Mouse (Mus musculus): ENCODE data around the gene Polm.
A peak's percentile ranks its signal among the peaks of the same experiment; 100 is the strongest.

Gene Polm

DNA sequence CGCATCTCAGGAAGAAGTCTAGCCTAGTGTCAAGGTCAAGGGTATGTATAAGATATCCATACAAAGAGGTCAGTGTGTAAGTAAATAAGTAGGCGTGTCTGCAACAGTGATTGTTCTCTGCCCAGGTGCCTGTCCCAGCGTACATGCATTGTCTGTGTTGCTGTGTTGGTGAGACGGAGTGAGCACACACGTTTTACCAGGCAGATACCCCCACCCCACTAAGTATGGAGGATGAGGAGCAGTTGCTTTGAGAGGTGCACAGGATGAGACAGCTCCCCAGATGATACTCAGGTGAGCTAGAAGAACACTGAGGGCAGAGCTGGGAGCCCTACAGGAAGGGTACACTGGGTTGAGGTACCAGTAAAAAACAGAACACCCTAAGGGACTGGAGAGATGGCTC, 33.6 kb downstream of the Polm start:
- no peak for DNase-seq (ENCODE audit: low read depth, low spot score)

DNA sequence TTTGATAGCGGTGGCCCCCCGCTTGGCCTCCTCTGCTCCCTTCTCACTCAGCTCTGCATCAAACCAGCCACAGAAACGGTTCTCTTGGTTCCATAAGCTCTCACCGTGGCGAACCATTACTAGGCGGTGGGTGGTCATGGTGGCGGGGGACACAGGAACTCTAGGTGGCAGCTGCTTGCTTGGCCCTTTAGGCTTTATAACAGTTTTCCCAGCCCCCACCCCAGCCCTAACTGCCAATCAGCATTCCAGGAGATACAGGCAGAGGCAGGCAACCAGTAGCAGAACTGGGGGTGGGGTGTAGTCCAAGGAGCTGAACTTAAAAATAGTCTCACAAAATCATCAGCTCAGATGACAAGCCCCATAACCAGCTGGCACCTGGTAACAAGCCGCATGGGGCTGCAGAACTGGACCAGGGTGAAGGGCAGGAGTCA, 34.2 kb downstream of the Polm start, which contains the start of gene Pgam2:
TSS of gene Pgam2 (minus strand) at position 183 of the 431 bp plus-strand sequence.
- peak; percentile 35 for DNase-seq (ENCODE audit: low read depth, low spot score)

DNA sequence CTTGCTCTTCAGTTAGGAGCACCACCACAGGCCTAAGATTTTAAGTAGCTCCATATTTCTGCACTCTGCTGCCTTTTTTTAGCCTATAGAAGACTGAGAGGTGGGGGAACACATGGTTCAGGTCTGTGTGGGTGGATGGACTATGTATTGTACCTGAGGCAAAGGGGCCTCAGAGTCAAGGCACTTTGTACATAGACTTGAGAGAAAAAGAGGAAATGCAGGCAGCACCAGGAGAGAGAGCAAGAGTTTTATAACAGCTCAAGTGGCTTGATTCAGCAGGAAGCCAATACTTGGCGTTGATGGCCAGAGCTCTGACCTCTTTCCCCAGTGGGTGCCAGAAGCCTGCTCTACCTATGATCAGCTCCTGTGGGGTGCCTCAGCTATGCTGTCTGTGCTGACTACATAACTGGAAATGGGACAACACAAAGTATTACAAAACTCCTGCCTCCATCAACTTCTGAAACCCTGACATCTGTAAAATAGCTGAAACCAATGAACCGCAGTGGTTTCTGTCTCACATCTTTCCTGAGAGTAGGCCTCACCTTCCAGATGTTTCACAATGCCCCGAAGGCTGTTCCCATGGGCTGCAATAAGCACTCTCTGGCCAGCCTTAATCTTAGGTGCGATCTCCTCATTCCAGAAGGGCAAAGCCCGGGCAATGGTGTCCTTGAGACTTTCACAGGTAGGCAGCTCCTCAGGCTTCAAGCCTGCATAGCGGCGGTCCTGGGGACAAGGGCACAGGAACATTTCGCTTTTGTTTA, 35.2 kb downstream of the Polm start:
- no peak for DNase-seq (ENCODE audit: low read depth, low spot score)

DNA sequence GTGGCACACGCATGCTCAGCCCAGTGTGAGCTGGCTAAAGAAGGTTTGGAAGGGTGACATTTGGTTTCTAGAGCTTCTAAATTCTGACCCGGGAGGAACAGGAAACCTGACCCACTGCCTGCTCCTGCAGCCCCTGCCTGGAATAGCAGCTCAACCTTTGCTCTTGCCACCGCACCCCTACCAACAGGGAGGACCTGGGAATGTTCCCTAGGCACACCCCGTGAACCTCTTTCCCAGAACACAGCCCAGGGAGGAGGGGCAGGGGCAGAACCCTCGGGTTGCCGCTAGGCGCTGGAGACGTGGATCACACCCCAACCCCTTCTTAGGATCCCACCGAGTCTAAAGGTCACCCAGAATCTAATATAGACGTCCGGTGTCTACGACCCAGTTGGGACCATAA, 35.8 kb downstream of the Polm start:
- DNase-seq (ENCODE audit: low read depth, low spot score), result no peak

DNA sequence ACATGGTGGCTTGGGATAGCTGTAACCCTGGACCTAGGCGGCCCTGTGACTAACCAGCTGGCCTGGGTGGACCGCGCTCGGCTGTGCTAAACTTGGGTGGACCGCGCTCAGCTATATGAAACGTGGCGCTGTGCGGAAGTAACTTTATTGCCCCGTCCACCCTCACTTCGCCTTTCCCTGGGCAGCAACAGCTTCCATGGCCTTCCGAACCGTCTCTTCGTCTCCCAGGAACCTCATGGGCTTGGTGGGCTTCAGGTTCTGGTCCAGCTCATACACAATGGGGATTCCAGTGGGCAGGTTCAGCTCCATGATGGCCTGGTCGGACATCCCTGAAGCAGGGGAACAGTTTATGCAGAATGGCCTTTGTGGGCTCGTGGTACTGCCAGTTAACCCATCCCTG, 36.3 kb downstream of the Polm start:
- no peak for DNase-seq (ENCODE audit: low read depth, low spot score)

DNA sequence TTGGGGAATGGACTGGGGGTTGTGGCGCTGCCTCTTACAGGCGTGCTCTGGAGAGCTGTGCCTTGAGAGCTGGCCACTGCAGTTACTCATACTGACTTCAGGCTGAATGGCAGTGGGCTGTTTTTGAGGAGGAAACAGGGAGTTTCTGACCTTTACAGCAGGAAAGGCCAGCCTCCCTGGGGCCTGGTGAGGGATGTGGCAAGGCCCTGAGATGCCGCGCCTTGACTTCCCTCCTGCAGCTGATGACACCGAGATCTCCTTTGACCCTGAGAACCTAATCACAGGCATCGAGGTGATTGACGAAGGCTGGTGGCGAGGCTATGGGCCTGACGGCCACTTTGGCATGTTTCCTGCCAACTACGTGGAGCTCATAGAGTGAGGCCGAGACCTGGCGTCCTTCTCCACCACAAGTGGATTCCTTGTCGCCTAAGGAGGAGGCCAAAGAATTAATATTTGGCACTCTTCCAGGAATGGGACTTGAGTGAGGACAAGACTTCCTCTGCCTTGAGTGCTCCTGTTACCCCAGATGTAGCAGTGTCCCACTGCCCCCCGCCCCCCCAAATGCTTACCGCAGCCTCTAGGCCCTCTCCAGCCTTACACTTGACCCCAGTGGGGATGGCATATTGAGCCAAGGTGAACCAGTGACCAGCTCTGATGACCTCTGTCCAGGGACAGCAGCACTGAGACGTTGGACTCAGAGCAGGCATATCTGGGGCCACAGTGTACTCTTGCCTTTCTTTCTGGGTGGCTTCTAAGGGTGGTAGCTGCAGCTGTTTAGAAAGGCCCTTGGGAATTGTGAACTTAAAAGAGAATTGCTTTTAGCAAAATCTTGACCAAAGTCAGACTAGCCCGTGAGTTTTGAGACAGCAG, 38.0 kb downstream of the Polm start:
- no peak for DNase-seq (ENCODE audit: low read depth, low spot score)

DNA sequence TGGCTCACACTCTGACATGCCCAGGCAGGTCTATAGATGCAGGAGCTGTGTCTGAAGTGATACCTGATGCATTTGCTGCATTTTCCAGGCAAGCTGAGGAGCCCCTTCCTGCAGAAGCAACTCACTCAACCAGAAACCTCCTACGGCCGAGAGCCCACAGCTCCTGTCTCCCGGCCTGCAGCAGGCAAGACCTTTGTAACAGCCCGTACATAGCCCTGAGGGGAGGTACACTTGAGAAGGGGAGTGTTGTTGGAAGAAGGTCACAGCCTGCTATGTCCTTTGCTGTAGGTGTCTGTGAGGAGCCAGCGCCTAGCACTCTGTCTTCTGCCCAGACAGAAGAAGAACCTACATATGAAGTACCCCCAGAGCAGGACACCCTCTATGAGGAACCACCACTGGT, 39.9 kb downstream of the Polm start:
- no peak for DNase-seq (ENCODE audit: low read depth, low spot score)

DNA sequence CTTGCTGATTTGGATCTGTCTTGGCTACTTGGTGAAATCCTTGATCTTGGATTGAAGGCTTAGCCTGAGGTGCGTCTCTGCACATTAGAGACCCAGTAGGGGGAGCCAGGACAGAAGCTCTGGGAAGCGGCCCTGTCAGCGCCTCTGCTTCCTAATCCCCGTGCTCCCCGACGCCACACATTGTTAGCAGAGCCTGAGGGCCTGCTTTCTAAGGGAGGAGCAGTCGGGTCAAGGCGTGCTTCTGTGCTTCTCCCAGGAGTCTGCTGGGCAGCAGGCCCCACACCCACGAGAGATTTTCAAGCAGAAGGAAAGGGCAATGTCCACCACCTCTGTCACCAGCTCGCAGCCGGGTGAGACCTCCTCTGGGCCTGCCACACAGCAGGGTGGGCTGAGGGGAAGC, 40.4 kb downstream of the Polm start:
- DNase-seq (ENCODE audit: low read depth, low spot score), result no peak

DNA sequence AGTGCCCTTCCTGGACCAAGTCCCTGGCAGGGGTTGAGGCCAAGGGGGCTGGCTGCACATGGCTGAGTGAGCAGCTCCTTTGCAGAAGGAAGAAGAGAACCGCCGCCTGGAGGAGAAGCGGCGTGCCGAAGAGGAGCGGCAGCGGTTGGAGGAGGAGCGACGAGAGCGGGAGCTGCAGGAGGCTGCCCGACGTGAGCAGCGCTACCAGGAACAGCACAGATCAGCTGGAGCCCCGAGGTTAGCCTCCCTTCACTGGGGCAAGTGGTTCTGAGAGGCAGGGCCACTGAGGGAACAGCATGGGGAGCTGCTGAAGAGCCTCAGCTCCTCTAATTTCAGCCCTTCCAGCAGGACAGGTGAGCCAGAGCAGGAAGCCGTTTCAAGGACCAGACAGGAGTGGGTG, 40.9 kb downstream of the Polm start:
- DNase-seq (ENCODE audit: low read depth, low spot score), result no peak

DNA sequence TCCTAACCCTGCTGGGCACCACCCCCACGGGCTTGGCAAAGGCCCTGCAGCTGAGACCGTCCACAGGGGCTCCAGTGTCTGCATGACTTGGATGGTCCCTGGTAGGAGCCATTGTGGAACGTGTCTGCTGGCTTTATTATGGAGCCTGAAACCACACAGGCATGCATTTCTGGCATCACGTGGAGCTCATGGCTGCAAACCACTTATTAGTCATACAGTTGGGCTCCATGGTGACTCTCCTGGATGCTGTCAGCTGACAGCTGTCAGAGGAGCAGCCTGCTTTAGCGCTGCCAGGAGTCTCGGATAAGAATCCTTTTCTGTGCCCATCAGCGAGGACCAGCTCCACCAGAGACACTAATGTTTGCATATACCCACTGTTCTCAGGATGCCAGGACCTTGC, 42.1 kb downstream of the Polm start:
- DNase-seq (ENCODE audit: low read depth, low spot score), result no peak

DNA sequence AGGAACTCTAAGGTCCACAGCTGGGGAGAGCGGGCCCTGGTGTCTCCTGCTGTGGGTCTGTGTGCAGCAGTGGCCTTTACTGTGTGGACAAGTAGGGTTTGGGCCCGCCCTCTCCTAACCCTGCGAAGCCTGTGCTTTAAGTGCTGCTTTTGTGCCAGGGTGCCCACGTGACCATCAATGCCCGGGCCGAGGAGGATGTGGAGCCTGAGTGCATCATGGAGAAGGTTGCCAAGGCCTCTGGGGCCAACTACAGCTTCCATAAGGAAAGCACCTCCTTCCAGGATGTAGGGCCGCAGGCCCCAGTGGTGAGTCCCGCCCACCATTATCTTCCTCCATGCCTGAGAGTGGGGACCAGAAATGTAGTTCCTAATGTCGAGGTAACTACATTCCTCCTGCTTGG, 42.5 kb downstream of the Polm start:
- DNase-seq (ENCODE audit: low read depth, low spot score), result no peak

DNA sequence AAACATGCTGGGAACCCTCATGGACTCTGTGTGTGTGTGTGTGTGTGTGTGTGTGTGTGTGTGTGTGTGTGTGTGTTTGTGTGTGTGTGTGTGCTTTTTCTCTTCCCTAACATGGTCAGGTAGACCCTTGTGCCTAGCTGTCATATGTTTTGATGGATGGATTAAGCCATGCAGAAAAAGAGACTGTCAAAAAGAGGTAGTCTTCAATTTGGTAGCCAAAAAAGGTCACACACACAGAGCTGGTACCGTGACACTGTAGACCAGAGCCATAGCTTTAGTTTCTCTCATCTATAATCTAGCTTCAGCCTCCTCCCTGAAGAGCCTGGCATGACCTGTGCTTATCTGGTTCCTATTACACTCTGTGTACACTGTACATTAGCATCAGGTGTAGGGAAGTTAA, 47.4 kb downstream of the Polm start:
- no peak for DNase-seq (ENCODE audit: low read depth, low spot score)

DNA sequence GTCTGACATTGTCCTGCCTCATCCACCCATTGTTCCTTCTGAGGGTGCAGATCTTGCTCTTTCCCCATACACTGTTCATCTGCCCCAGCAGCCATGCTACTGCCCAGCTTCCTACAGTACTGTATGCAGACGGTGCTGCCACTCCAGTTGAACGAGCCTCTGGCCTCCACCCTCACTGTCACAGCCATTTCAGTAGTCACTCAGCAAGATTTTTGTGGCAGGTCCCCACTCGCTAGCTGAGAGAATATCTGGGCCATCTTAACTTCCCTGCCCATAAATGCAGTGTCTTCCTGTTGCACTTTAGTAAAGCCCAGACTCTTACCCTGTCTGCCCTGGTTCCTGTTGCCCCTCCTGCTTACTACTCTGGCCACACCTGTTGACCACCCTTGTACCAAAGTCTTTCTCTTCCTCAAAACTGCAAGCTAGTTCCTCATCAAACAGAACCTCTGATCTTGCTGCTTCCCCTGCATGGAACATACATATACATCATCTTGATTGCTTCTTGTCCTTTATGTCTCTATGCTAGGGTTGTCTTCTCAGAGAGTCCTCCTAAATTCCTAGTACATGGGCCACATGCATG, 48.0 kb downstream of the Polm start:
- no peak for DNase-seq (ENCODE audit: low read depth, low spot score)

DNA sequence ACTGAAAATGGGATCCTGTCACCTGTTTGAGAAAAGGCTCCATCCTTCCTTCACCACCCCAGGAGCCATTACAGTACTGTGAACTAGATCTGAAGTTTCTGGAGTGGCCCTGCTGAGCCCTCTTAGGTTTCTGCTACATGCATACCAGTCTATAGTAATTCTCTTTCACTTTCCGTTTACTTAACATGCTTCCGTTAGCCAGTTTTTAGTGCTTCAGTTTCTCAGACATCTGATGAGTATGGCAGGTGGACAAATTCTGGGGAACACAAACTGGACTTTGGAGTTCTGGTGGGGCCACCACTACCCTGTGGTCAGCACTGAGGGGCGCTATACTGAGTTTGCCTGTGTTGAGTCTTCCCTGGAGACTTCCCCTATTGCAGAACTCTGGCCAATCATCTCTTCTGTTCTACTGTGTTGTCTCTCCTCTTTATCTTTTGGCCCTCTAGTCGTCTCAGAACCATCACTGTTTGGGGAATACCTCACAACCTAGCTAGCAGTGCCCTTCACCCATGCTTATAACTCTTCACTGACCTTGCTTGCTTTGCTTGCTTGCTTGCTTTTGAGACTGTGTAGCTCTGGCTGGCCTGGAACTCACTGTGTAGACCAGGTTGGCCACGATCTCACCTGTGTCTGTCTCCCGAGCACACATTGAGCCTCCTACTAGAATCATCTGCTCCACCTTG, 48.6 kb downstream of the Polm start:
- DNase-seq (ENCODE audit: low read depth, low spot score), result no peak

DNA sequence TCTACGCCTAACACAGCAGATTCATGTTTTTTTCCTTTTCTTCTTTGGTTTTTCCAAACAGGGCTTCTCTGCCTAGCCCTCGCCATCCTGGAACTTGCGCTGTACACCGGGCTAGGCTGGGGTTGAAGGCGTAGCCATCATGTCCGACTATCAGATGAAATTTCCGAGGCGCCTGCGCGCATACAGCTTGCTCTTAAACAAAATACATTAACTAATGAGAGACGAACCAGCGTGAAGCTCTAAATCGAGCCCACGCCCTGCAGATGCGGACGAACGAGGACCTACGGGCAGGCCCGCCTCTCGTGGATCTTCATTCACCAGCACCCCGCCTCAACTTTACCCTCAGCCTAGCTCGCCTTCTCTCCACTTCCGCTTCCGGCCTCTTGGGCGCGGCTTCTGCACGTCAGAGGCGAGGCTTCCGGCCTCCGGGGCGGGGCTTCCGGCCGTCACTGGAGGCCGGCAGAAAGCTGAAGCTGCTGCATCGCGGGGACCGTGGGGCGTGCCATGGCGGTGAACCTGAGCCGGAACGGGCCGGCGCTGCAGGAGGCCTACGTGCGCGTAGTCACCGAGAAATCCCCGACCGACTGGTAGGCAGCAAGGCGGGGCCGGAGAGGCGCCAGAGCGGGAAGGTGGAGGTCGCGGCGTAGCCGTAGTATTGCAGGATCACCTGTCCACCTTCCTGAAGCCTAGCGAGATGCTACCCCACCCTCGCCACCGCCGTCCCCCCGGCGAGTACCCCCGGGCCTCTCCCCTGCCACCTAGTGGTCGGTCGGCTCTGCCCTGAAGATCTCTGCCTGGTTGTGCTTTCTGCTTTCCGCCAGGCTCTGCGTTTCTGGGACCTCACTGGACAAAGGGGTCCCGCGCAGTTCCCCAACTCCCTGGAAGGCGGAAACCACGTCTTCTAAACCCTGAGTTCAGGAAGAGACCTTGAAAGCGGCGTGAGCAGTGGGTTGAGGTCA, 49.5 kb downstream of the Polm start, which contains the start of gene Dbnl:
TSS of gene Dbnl (plus strand) at position 433 of the 959 bp plus-strand sequence.
- peak; percentile 92 for DNase-seq (ENCODE audit: low read depth, low spot score)

DNA sequence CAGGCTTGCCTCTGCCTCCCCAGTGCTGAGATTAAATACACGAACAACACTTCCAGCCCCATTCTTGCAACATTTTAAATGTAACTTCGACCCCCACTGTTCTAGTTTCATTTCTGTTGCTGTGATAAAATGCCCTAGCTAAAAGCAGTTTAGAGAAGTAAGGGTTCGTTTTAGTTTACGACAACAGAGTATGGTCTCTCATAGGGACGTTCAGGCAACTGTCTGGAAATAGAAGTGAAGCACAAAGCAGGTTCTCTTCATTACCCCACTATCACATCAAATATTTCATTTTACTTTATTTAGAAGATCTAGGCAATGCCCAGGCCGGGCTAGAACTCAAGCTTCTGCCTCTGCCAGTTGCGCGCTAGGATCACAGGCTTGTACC, 50.2 kb downstream of the Polm start:
- no peak for DNase-seq (ENCODE audit: low read depth, low spot score)

DNA sequence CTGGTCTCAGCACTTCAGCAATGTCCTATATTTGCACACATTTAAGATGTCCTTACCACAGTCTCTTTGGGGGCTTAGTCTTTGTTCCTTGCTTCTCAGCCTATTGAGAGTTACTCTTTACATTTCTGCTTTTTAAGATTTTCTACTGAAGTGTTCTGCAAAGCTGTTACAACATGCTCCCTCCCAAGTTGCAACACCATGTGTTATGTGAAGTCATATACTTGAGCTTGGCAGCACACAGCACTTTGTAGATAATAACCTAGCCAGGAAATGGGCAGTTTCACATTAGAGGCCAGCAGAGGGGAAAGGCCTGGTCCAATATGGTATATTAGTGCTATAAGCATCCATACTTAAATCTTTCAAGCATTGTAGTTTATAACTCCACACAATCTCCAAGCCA, 52.1 kb downstream of the Polm start:
- DNase-seq (ENCODE audit: low read depth, low spot score), result no peak

DNA sequence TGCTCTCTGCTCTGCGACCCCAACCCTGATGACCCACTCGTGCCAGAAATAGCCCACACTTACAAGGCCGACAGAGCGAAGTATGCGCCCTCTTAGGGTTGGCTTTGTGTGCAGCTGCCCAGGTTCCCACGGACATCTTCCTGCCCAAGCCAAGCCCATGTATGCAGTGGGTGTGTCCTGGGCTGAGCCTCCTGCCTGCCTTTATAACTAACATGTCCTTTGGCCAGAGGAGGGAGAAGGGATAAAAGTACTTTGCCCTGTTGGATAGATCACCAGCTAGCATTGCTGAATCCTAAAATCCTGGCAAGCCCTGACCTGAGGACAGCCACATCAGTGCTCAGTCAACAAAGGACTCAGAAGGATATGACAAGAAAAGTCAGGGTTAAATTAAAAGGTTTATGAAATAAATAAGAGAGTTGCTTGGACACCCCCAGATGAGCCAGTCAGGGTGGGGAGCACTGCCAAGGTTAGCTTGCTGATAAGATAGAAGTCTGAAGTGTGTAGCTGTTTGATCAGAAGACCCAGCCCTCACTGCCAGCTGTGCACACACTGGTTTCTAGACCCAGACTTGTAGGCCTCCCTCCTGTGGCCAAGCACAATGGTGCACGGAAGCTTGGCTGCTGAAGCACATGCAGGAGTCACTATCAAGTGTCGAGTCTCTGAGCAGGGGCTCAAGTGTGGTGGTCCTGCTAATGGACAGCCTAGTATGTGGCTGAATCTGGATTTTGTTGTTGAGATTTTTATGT, 55.4 kb downstream of the Polm start:
- DNase-seq (ENCODE audit: low read depth, low spot score), result no peak

DNA sequence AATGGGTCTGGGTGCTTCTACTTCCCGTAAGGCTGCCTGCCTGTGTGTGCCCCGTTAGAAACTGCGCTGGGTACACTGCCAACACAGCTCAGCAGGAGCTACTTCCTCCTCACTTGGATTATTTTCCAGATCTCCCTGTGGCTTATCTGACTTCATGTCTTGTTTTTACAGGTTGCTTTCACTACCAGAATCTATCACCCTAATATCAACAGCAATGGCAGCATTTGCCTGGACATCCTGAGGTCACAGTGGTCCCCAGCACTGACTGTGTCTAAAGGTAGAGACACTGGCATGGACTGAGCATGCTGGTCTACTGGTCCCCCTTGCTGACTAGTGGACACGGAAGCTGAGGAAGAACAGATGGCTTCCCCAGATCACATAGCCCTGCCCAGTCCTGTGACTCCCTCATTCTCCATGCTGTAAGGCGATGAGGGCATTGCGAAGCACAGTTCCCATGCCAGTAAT, 57.7 kb downstream of the Polm start:
- no peak for DNase-seq (ENCODE audit: low read depth, low spot score)

DNA sequence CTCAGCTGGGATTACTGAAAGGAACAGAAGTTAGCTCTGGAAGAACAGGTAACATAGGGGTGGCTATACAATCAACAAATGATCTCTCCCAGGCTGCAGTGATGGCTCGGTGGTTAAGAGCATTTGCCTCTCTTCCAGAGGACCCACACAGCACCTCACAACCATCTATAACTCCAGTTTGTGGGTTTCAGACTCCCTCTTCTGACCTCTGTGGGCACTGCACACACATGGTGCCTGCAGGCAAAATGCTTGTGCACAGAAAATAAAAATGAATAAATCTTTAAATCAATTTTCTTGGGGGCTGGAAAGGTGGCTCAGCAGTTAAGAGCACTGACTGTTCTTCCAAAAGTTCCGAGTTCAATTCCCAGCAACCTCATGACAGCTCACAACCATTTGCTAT, 59.3 kb downstream of the Polm start:
- DNase-seq (ENCODE audit: low read depth, low spot score), result no peak

All from forelimb bud, embryonic 11.5 days (tissue).